Mouse (Mus musculus) forebrain, embryonic 14.5 days (tissue): ENCODE results near the gene Thsd4. TPM values are rescaled to one million over a fixed set of nuclear protein-coding genes. Genes with fewer than 3 reads are reported as not detected.

ENCODE experiments used
- ATAC-seq: fragments of 200-750 bp; cut with Nextera tagmentation; 2 replicates; pipeline ENCODE4 v1.8.0; 2017; ENCODE audit warnings: mild to moderate bottlenecking, moderate library complexity
- DNase-seq: peaks from one replicate; pipeline ENCODE4 v3.0.0-alpha.2; 2015; ENCODE audit warnings: low spot score
- H3K27ac ChIP-seq: fragments of 300-500 bp; sonication (generic); 2 replicates; pipeline ENCODE4 v1.5.1; 2014; ENCODE audit warnings: low read depth, mild to moderate bottlenecking, control low read depth, low read length, moderate library complexity
- H3K27me3 ChIP-seq: fragments of 300-500 bp; sonication (generic); replicated peaks from 2 replicates; pipeline ENCODE4 v1.6.1; 2014; ENCODE audit warnings: low read length, control low read depth, mixed read lengths; ENCODE audit not compliant: control insufficient read depth, insufficient read depth
- H3K36me3 ChIP-seq: fragments of 300-500 bp; sonication (generic); 2 replicates; pipeline ENCODE4 v1.6.1; 2014; ENCODE audit warnings: low read length, control low read depth; ENCODE audit not compliant: control insufficient read depth, insufficient read depth
- H3K4me1 ChIP-seq: fragments of 300-500 bp; sonication (generic); 2 replicates; pipeline ENCODE4 v1.6.1; 2014; ENCODE audit warnings: antibody characterized with exemption, low read length, control low read depth; ENCODE audit not compliant: control insufficient read depth, insufficient read depth
- H3K4me2 ChIP-seq: fragments of 300-500 bp; sonication (generic); 2 replicates; pipeline ENCODE4 v1.6.1; 2014; ENCODE audit warnings: mild to moderate bottlenecking, control low read depth, low read length
- H3K4me3 ChIP-seq: fragments of 300-500 bp; sonication (generic); 2 replicates; pipeline ENCODE4 v1.5.1; 2014; ENCODE audit warnings: low read depth, low read length, control low read depth
- H3K9ac ChIP-seq: fragments of 300-500 bp; sonication (generic); 2 replicates; pipeline ENCODE4 v1.6.1; 2014; ENCODE audit warnings: mild to moderate bottlenecking, low read length, control low read depth, moderate library complexity
- H3K9me3 ChIP-seq: fragments of 300-500 bp; sonication (generic); replicated peaks from 2 replicates; pipeline ENCODE4 v1.6.1; 2016; ENCODE audit warnings: low read length, control low read depth, mixed read lengths; ENCODE audit not compliant: control insufficient read depth
- WGBS: fragments of 180-500 bp; shearing (Covaris S2); extraction: QIAGEN DNeasy Blood & Tissue Kit; methylation state at CpG from one replicate; pipeline ENCODE4 v1.1.7; 2014; 5-methylcytosine and 5-hydroxymethylcytosine counted together
- polyA plus RNA-seq: library from polyadenylated mRNA; unstranded; fragments of >200 nt; fragmentation: Nextera tagmentation; extraction: Ambion mirVana; gene quantifications from 2 replicates; pipeline ENCODE4 v1.2.1, GENCODE M21; 2014

Gene Thsd4
- polyA plus RNA-seq, 1 experiment from 2014 or later = 3.4 TPM

- Histone ChIP-seq H3K4me1 (no peaks in the 10 kb centered on the region), H3K4me3 (no peak overlapping the region), H3K9me3 (no peaks in the 10 kb centered on the region), H3K27ac (no peak overlapping the region), H3K36me3 (no peaks in the 10 kb centered on the region), H3K9ac (no peak overlapping the region), H3K27me3 (no peaks in the 10 kb centered on the region), H3K4me2 (no peak overlapping the region)
- no peak for ATAC-seq
- no peak for DNase-seq
- 97% methylated on average over 1 of the region's 1 CpGs for WGBS
These were observed 313.0 kb downstream of the Thsd4 start for GRCm38 (mm10) chr9:60208843-60209242.

- H3K27ac ChIP-seq = no peak overlapping the region
- H3K4me2 ChIP-seq = no peak overlapping the region
- no peak overlapping the region for H3K9ac ChIP-seq
- no peaks in the 10 kb centered on the region for H3K4me1 ChIP-seq
- DNase-seq = no peak
- 85% methylated on average over 7 of the region's 7 CpGs for WGBS
- no peak for ATAC-seq
- no peak overlapping the region for H3K4me3 ChIP-seq
- H3K27me3 ChIP-seq = no peaks in the 10 kb centered on the region
- no peaks in the 10 kb centered on the region for H3K36me3 ChIP-seq
- H3K9me3 ChIP-seq = no peaks in the 10 kb centered on the region
These were observed 318.7 kb downstream of the Thsd4 start for GRCm38 (mm10) chr9:60203141-60203540.

- H3K4me3 ChIP-seq = no peak overlapping the region
- no peak overlapping the region for H3K27ac ChIP-seq
- 77% methylated on average over 2 of the region's 2 CpGs for WGBS
- H3K4me2 ChIP-seq = no peak overlapping the region
- no peak overlapping the region for H3K9ac ChIP-seq
- no peaks in the 10 kb centered on the region for H3K27me3 ChIP-seq
- no peaks in the 10 kb centered on the region for H3K9me3 ChIP-seq
- H3K4me1 ChIP-seq = no peaks in the 10 kb centered on the region
- DNase-seq = no peak
- no peak for ATAC-seq
- H3K36me3 ChIP-seq = no peaks in the 10 kb centered on the region
These were observed 321.4 kb downstream of the Thsd4 start for GRCm38 (mm10) chr9:60200436-60200835.

- no peak for ATAC-seq
- Histone ChIP-seq H3K9me3 (no peaks in the 10 kb centered on the region), H3K36me3 (no peaks in the 10 kb centered on the region), H3K4me1 (no peaks in the 10 kb centered on the region), H3K4me2 (no peak overlapping the region), H3K9ac (no peak overlapping the region), H3K27ac (no peak overlapping the region), H3K4me3 (no peak overlapping the region), H3K27me3 (no peaks in the 10 kb centered on the region)
- DNase-seq = no peak
- 94% methylated on average over 12 of the region's 12 CpGs for WGBS
These were observed 323.2 kb downstream of the Thsd4 start for GRCm38 (mm10) chr9:60198530-60199200.

GRCm38 (mm10) chr9:60195502-60195901 lies 326.3 kb downstream of the Thsd4 start:
- Histone ChIP-seq H3K4me3 (no peak overlapping the region), H3K27ac (no peak overlapping the region), H3K9me3 (no peaks in the 10 kb centered on the region), H3K9ac (no peak overlapping the region), H3K27me3 (no peaks in the 10 kb centered on the region), H3K4me1 (no peaks in the 10 kb centered on the region), H3K36me3 (no peaks in the 10 kb centered on the region), H3K4me2 (no peak overlapping the region)
- 71% methylated on average over 2 of the region's 2 CpGs for WGBS
- no peak for ATAC-seq
- DNase-seq = no peak

- no peaks in the 10 kb centered on the region for H3K9me3 ChIP-seq
- H3K36me3 ChIP-seq = no peaks in the 10 kb centered on the region
- WGBS = 37% methylated on average over 6 of the region's 6 CpGs
- DNase-seq (peak; percentile 10), ATAC-seq (no peak)
- H3K27ac ChIP-seq = no peak overlapping the region
- no peak overlapping the region for H3K4me2 ChIP-seq
- H3K9ac ChIP-seq = no peak overlapping the region
- no peak overlapping the region for H3K4me3 ChIP-seq
- H3K4me1 ChIP-seq = no peaks in the 10 kb centered on the region
- H3K27me3 ChIP-seq = no peaks in the 10 kb centered on the region
These were observed 326.9 kb downstream of the Thsd4 start for GRCm38 (mm10) chr9:60194905-60195304.

GRCm38 (mm10) chr9:60192321-60192720 lies 329.5 kb downstream of the Thsd4 start:
- no peaks in the 10 kb centered on the region for H3K9me3 ChIP-seq
- no peak overlapping the region for H3K27ac ChIP-seq
- no peak overlapping the region for H3K9ac ChIP-seq
- H3K4me3 ChIP-seq = no peak overlapping the region
- H3K4me2 ChIP-seq = no peak overlapping the region
- ATAC-seq = no peak
- 88% methylated on average over 5 of the region's 5 CpGs for WGBS
- H3K27me3 ChIP-seq = no peaks in the 10 kb centered on the region
- no peaks in the 10 kb centered on the region for H3K4me1 ChIP-seq
- no peak for DNase-seq
- H3K36me3 ChIP-seq = no peaks in the 10 kb centered on the region

GRCm38 (mm10) chr9:60187437-60187836 lies 334.4 kb downstream of the Thsd4 start:
- no peak overlapping the region for H3K27ac ChIP-seq
- no peak overlapping the region for H3K9ac ChIP-seq
- no peak for ATAC-seq
- no peak overlapping the region for H3K4me2 ChIP-seq
- 93% methylated on average over 2 of the region's 2 CpGs for WGBS
- H3K27me3 ChIP-seq = no peaks in the 10 kb centered on the region
- no peak overlapping the region for H3K4me3 ChIP-seq
- DNase-seq = no peak
- H3K36me3 ChIP-seq = no peaks in the 10 kb centered on the region
- no peaks in the 10 kb centered on the region for H3K9me3 ChIP-seq
- no peaks in the 10 kb centered on the region for H3K4me1 ChIP-seq

GRCm38 (mm10) chr9:60186948-60187347 lies 334.9 kb downstream of the Thsd4 start:
- DNase-seq (no peak), ATAC-seq (no peak)
- Histone ChIP-seq H3K27me3 (no peaks in the 10 kb centered on the region), H3K9me3 (no peaks in the 10 kb centered on the region), H3K27ac (no peak overlapping the region), H3K9ac (no peak overlapping the region), H3K4me1 (no peaks in the 10 kb centered on the region), H3K4me3 (no peak overlapping the region), H3K36me3 (no peaks in the 10 kb centered on the region), H3K4me2 (no peak overlapping the region)
- 87% methylated on average over 7 of the region's 7 CpGs for WGBS
